Mouse (Mus musculus) mouse trophoblast stem cell (cell line): ENCODE data around the gene Lrch1.

ENCODE experiments used
- in situ Hi-C, 2 experiments: fragments of 300-500 bp; cut with MseI, MboI; formaldehyde crosslinking; loops; 2 replicates in 1 of 2; 3 replicates in 1 of 2; pipeline ENCODE4 v1.15.1; 2025

The Lrch1 gene

GRCm38 (mm10) chr14:74947376-74948013, at the start of gene Lrch1:
Gene Lrch1 (minus strand): TSS chr14:74947876.
- in situ Hi-C loops: no loop called here

DNA sequence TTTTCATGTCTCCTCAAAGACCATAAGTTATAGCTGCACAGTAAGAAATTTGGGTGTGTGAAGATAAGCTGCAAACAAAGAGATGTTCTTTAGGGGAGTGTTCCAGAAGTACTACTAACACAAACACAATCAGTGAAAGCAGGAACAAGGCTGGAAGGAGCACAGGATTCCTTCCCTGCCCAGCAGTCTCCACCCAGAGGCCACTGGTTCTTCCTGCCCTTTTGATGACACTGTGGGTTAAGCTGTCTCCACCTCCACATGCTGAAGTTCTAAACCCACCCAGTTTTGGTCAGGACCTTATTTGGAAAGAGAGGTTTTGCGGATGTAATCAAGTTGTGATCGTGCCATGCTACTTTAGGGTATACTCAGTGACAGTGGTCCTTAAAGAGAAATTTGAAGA, 49.4 kb upstream of the Lrch1 start:
- in situ Hi-C loops: loop anchor here in 1 of 2 experiments (10.0 kb wide), 1 partner anchor 232 kb away; no protein-coding TSS in a partner anchor

DNA sequence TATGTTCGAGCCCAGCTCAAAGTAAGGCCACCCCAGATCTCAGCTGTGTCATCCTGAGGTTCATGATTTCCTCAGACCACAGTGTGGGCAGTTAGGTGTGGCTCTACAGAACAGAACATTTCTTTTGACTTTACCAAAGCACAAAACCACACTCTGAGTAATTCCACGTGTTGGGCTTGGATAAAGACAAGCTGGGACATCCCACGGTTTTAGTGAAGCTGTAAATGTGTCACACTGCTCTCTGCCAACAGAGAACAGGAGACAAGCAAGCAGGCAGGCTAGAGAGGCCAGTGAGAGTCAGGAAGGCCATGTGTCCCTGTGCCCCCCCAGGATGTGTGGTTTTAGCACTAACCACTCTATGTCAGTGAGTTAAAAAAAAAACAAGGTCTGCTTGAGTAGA, 48.9 kb upstream of the Lrch1 start:
- in situ Hi-C loops: loop anchor here in 1 of 2 experiments (10.0 kb wide), 1 partner anchor 232 kb away; no protein-coding TSS in a partner anchor

GRCm38 (mm10) chr14:74990504-74990903, 42.8 kb upstream of the Lrch1 start:
- in situ Hi-C loops: loop anchor here in 1 of 2 experiments (10.0 kb wide), 1 partner anchor 226 kb away; no protein-coding TSS in a partner anchor

DNA sequence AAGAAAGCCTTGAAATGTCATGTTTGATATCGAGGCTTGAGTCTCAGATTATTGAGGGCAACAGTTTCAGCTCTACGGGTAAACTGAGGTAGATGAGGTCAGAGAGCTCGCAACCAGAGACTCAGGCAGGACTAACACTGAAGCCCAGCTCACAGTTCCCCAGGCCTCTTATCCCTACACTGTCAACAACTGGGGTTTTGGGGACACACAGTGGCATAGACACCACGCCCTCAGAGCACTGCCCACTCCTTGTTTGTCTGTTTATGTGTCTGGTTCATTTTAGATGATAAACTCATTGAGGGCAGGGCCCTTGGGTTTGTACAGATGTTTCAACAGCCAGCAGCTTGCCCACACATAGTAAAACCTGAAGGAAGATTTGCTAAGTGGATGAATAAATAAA, 42.2 kb upstream of the Lrch1 start:
- in situ Hi-C loops: loop anchor here (10.0 kb wide), 1 partner anchor 225 kb away; no protein-coding TSS in a partner anchor

- in situ Hi-C loops: loop anchor here in 1 of 2 experiments (10.0 kb wide), 1 partner anchor 225 kb away; no protein-coding TSS in a partner anchor
Observed at GRCm38 (mm10) chr14:74989322-74989721, 41.6 kb upstream of the Lrch1 start.

GRCm38 (mm10) chr14:74986527-74986926, 38.9 kb upstream of the Lrch1 start:
- in situ Hi-C loops: loop anchor here in 1 of 2 experiments (10.0 kb wide), 1 partner anchor 222 kb away; no protein-coding TSS in a partner anchor

- in situ Hi-C loops: loop anchor here in 1 of 2 experiments (10.0 kb wide), 1 partner anchor 221 kb away; no protein-coding TSS in a partner anchor
Observed at GRCm38 (mm10) chr14:74985658-74986057, 38.0 kb upstream of the Lrch1 start.

- in situ Hi-C loops: loop anchor here in 1 of 2 experiments (10.0 kb wide), 1 partner anchor 220 kb away; no protein-coding TSS in a partner anchor
Observed at GRCm38 (mm10) chr14:74984817-74985391, 37.2 kb upstream of the Lrch1 start.

DNA sequence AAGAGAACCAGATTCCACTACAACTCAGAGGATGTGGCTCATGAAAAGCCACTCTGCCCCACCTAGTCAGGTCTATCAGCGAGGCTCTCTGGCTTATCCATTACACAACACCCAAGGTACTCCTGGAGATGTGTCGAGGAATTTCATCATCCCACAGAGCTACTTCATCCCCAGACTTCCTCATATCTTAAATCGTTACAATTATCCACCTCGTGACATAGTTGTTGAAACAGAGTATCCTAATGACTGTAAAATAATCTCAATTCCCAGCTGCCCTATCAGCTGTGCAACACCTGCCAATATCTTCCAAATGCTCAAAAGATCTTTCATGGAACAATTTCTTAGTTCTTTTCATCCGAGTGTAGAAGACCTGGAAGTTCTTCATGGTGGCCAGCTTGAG, 35.4 kb upstream of the Lrch1 start:
- in situ Hi-C loops: loop anchor here in 1 of 2 experiments (10.0 kb wide), 1 partner anchor 218 kb away; no protein-coding TSS in a partner anchor

- in situ Hi-C loops: loop anchor here in 1 of 2 experiments (10.0 kb wide), 1 partner anchor 216 kb away; no protein-coding TSS in a partner anchor
Observed at GRCm38 (mm10) chr14:74981016-74981415, 33.3 kb upstream of the Lrch1 start.

- in situ Hi-C loops: no loop called here
Observed at GRCm38 (mm10) chr14:74976972-74977371, 29.3 kb upstream of the Lrch1 start.

DNA sequence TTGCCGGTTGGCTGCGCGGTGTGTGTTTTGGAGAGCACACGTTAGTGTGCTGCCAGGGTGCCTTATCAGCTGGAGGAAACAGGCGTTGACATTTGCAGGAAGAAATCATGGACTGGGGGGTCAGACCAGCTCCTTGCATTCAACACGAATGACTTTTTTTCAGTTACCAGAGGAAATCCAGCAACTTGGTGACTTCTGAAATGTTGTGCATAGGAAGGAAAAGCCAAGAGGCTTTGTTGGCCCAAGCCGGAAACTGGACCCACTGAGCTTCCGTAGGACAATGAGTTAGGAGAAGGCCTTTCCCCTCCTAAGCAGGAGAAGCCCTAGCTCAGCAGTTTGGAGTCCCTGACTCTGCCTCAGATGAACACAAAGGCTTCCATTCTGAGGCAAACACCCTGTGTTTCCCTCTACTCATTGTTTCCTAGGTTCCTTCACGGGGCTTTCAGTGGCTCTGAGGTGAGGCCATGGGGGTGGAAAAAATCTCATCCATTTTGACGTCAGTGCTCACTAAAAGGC, 26.5 kb upstream of the Lrch1 start:
- in situ Hi-C loops: no loop called here

DNA sequence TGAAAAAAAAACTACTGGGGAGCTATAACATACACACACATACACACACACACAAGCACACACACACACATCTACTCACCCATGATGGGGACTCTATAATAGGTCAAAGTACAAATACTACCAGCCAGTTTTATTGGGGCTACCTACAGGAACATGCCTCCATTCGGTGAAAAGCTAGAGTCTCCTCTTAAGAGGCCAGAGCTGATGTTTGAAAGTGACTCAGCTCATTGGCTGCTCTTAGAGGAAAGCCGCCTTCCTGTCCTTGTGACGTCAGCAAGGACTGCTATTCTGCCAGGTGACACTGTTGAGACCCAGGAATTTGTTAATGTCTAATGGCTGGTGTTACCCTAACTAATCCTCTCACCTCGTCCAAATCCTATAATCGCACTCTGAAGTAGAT, 25.0 kb upstream of the Lrch1 start:
- in situ Hi-C loops: no loop called here

- in situ Hi-C loops: no loop called here
Observed at GRCm38 (mm10) chr14:74972216-74972615, 24.5 kb upstream of the Lrch1 start.

DNA sequence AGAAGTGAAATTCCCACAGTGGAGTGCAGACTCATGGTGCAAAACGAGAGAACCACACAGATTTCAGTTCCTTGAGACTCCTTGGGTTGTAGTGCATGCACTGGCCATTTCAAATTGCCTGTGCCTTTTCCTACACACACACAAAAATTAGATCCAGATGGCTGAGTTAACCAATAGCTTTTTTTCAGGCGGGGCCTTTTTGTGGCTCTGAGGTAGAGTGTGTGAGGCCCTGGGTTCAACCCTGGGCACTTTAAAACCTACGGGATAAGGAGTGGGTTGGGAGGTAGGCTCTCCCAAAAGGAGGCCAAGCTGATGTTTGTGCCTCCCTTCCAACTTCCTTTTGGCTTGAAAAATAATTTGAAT, 15.7 kb upstream of the Lrch1 start:
- in situ Hi-C loops: no loop called here

DNA sequence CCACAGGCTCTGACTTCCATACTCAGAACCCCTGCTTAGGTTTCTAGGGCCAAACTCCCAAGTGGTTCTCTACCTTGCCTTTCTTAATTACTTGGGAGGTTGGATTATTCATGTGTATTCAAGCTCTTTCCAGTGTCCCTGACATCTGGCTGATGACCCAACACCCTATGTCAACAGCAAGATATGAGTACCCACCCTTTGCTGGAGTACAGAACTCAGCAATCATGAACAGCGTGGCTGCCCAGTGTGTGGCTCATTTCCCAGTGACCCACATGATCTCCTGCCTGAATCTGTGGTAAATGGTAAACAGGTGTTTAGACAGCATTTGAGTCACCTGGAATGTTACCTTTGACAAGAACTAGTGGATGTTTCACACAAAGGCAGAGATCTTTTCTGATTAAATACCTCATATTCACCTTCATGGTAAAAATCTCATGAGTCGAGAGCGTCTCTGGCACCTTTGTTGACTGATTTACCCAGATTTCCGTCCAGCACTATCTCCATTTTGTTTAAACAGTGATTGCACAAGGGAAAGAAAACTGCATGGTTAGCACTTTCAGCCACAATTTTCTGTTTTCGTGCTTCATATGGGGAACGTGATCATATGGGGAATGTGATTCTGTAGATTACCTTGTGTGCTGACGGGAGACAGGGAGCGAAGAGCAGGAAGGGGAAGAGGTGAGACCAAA, 15.2 kb upstream of the Lrch1 start:
- in situ Hi-C loops: no loop called here

GRCm38 (mm10) chr14:74960568-74960967, 12.9 kb upstream of the Lrch1 start:
- in situ Hi-C loops: no loop called here

DNA sequence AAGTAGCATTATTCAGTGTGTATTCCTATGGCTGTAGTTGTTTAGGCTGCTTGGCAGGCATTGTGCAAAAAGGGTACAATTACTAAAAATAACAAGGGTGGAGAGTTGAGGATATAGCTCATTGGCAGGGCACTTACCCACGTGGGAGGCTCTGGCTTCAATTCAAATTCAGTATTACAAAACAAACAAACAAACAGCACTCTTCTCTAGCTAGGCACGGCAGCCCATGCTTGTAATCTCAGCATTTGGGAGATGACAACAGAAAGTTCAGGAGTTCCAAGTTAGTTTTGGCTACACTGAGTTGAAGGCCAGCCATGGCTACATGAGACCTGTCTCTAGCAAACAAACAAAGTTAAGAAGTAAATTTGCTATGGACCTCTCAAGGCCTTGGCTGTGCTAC, 9.0 kb upstream of the Lrch1 start:
- in situ Hi-C loops: no loop called here

GRCm38 (mm10) chr14:74956234-74956633, 8.6 kb upstream of the Lrch1 start:
- in situ Hi-C loops: no loop called here

DNA sequence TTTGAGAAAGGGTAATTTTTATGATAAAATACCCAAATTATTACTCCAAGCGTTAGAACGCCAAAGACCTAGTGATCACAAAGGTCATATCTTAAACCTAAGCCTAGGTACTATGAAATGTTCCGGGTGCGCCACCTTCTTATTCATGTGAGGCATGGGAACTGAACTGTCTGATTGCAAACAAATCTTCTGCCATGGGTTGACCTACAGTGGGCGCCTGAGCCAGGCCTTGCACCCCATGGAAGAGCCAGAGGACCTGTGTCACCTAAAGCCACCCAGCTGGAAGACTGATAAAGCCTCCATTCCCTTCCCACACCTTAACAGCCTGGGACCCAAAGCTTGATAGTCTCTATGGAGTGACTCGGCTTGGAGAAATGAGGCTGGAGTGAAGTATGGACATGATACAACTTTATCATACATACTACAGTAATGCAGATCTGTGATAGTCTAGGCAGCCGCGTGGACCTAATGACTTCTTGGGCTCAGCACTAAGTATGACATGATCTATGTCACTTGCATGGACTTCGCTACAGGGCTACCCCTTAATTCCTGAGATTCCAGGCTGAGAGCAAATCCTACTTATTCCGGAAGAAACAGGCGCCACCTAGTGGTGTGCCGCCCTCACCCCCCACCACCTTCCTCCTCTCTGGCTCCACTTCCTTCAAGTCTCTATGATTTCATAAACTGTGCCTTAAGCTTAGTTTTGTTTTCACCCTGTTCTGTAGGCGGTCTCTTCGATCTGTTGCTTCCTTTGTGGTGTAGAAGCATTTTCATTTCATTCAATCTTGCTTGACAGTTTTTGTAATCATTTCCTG, 957 bp upstream of the Lrch1 start:
- in situ Hi-C loops: no loop called here
